Mouse (Mus musculus) E14TG2a.4 (cell line): ENCODE data around the gene Vdac1.

Experiments used
- CTCF ChIP-seq: conservative IDR thresholded peaks from 2 replicates; pipeline ENCODE4 v1.5.1; 2014; ENCODE audit warnings: low read length
- POU5F1 ChIP-seq: IDR thresholded peaks from 2 replicates; pipeline ENCODE4 v1.6.1; 2014; ENCODE audit warnings: low read length, borderline replicate concordance

- TF ChIP-seq POU5F1 (no peak), CTCF (no peak)
These were observed 48.7 kb downstream of the Vdac1 start for GRCm38 (mm10) chr11:52409316-52409715.
